Mouse (Mus musculus) layer of hippocampus, adult 2 months (tissue): ENCODE measurements at regions not wholly inside any gene's neighbourhood (a gene's known extent, or its start where the extent isn't known, plus 50 kb on each side); places are given as distances from the start of the nearest gene placed in this dataset.
"Not testable (repeated sequence)": the region's sequence is repeated elsewhere in the genome, so short reads cannot be mapped to it uniquely, and the experiment has no call there.

Experiments used
- DNase-seq, 2 experiments: peaks; one replicate each; pipeline ENCODE4 v3.0.0; 2022; ENCODE audit warnings: low spot score in 2 of 2
- H3K27ac ChIP-seq: fragments of 200-600 bp; 2 replicates; pipeline ENCODE4 v1.8.1; 2022
- H3K4me3 ChIP-seq: fragments of 200-600 bp; 2 replicates; pipeline ENCODE4 v1.8.1; 2022; ENCODE audit warnings: mild to moderate bottlenecking
- CTCF ChIP-seq: fragments of 200-600 bp; conservative IDR thresholded peaks from 2 replicates; pipeline ENCODE4 v1.8.1; 2022; ENCODE audit warnings: antibody characterized with exemption, mild to moderate bottlenecking, moderate library complexity

DNA sequence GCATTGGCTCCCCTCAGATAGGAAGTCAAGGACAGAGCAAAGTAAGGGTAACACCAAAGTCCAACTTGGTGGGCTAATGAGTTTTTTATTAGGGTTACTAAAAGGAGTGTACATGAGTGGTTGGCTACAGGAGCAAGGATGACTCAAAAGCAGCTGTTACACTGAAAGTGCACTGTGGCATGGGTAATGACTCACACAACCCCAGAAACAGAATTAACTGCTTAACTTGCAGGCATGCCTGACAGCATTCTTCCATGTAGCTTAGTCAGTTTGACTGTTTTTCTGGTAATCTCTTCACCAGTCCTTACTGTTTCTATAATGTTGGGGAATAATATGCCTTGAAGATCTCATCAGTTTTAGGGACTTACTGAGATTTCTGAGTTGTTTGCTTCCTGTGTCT, 435.1 kb upstream of the Cwc22 start:
- Histone ChIP-seq H3K27ac (no peak overlapping the region), H3K4me3 (no peak overlapping the region)

DNA sequence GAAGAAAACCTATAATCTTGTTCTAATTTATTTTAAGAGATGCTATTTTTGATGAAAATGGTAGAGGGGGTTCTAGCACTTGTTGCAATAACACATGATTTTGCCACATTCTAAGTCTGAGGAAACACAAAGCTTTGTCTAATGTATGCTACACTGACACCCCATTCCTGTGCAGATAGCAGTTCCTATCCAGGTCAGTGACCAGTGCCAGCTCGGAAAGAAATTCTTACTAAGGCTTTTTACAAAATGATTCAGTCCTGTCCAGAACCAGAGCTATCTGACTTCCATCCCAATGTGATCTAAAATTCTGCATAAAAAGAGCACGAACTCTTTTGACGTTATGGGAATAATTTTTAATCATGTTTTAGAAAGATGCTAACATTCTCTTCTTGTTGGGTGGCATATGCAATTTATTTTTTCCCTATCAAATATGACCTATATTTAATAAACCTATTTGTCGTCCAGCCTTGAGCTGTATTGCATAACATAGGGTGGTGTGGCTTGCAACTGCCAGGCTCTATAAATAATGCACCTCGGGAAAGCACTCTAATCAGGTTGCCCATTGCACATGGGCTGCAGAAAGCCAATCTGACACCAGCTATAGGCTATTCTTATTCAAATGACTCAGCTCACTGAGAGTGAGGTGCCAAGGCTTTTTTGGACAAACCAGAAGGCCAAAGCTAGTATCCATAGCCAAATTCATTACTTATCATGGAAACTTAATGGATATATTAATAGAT, 385.7 kb upstream of the Cwc22 start:
- no peak for TF ChIP-seq CTCF
- Histone ChIP-seq H3K4me3 (no peak overlapping the region), H3K27ac (no peak overlapping the region)
- DNase-seq = no peak

More for the DNA sequence above, 435.1 kb upstream of the Cwc22 start:
- no peak for DNase-seq
- no peak for TF ChIP-seq CTCF

DNA sequence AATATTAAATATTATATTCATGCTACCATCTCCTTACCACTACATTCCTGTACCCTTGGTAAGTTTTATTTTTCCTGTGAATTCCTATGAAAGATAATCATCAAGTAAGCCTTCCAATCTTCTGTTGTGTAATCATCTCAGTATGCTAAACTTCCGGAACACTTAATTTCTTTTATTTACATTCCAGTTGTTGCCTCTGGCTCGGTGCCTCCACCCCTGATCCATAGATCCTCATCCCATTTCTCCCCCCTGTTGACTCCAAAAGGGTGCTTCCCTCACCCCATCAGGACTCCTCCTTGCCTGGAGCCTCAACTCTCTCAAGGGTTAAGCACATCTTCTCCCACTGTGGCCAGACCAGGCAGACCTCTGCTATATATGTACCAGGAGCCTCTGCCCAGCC, 379.9 kb upstream of the Cwc22 start:
- TF ChIP-seq CTCF = no peak
- H3K27ac ChIP-seq = no peak overlapping the region
- no peak for DNase-seq
- H3K4me3 ChIP-seq = no peak overlapping the region

DNA sequence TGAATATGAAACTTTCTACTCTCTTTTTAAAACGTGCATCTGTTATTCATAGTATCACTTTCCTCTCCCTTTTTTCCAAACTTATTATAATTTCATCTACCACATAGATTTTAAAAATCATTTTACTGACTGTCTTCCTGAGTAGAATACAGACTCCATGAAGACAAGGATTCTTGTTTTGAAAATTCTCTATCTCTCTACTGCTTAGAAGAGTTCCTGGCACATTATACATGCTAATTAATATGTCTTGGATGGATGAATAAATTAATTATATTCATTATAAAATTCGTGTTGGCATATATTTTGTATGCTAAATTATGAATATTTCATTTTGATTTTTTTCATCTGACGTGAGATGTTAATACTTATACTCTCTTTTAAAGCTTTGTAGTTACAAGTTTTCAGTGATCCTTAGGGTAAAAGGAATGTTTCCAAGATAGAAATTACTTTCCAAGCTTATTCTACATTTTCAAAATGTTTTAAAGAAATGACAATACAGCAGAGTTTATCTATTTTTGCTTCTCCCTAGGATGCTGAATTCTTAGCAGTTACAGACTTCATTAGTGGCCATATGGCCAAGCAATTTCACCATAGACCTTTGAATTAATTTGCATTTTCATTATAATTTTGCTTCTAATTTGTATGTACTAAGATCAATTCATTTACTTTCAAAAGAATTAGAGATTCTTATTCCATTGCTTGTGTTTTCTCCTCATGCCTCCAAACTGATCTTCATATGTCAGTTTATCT, 376.2 kb upstream of the Cwc22 start:
- TF ChIP-seq CTCF = no peak
- Histone ChIP-seq H3K4me3 (no peak overlapping the region), H3K27ac (no peak overlapping the region)
- DNase-seq = no peak

DNA sequence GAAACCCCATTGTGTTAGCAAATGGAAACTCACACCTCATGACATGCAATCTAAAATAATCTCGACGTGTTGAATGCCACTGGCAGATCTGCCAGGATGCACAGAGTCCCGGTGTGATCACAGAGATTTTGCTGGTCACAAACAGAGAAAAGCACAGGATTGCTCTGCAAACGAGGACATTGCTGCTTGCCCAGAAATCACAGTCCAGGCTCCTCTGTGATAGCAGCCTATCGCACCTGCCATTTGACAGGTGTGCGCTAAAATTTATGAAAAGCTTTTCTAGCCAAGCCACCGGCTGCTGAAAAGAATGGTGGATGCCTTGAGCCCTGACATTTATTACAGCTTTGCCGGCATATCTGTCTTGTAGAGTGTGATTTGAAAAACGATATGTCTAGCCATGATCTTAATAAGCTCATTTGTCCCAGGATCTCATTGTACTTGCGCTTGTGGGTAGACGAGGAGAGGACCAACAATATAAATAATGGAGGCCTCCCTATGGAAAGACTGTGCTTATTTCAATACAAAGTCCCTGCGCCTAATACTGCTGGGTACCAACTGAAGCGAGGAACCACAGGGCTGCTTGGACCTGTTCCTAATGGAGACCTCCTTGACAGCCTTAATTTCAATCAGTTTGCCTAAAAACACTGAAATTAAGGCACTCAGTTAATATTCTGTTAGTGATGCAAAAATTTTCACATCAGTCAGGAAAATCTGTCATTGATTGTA, 365.8 kb upstream of the Cwc22 start:
- TF ChIP-seq CTCF = no peak
- no peak for DNase-seq
- Histone ChIP-seq H3K4me3 (no peak overlapping the region), H3K27ac (no peak overlapping the region)

DNA sequence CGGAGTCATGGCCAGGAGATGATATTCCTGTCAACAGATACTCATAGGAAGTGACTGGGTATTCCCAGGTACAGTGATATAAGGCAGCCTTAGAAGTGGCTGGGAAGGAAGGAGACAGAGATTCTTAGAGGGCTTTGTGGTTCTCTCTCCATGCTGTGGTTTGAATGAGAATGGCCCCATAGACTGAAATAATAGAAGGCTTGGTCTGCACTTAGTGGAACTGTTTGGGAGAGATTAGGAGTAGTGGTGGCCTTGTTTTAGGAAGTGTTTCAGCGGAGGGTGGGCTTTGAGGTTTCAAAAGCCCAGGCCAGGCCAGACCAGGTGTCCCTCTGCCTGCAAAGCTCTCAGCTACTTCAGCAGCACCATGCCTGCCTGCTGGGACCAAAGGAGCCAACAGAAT, 363.2 kb upstream of the Cwc22 start:
- TF ChIP-seq CTCF = no peak
- no peak overlapping the region for H3K27ac ChIP-seq

DNA sequence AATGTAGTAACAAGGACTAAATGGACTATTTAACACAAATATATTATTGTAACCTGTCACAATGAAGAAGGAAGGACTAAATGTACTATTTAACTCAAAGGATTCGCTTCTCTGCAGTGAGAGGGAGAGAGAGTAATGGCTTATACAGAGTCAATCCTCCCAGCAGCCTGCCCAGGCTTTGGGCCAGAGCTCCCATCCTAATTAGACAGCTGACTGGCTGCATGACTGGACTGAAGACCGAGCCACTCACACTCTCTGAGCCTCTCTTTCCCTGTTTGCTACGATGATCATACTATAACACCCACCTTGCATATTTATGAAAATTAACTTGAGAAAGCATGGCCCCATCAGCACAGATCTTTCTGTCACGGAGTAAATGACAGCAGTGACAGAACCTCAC, 360.7 kb upstream of the Cwc22 start:
- H3K4me3 ChIP-seq = no peak overlapping the region
- DNase-seq = no peak
- TF ChIP-seq CTCF = no peak
- H3K27ac ChIP-seq = no peak overlapping the region

More for the DNA sequence above, 363.2 kb upstream of the Cwc22 start:
- no peak overlapping the region for H3K4me3 ChIP-seq
- DNase-seq = no peak

DNA sequence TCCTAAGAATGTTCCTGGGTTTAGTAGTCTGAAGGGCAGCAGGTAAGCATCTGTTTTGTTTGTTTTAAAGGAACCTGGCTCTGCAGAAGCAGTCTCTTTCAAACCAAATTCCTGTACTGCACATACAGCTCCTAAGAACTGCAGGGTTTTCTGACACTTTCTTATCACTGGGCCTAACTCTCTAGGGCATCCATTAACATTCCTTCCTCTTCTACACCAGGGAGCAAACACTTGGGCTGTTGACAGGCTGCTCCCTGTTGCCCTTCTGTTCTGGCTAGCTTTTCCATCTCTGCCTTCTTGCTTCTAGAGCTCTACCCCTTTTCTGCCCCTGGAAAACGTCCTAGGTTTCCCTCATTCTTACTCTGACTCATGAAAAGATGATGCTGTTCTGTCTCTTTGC, 345.5 kb upstream of the Cwc22 start:
- no peak for DNase-seq
- TF ChIP-seq CTCF = no peak
- Histone ChIP-seq H3K4me3 (no peak overlapping the region), H3K27ac (no peak overlapping the region)

DNA sequence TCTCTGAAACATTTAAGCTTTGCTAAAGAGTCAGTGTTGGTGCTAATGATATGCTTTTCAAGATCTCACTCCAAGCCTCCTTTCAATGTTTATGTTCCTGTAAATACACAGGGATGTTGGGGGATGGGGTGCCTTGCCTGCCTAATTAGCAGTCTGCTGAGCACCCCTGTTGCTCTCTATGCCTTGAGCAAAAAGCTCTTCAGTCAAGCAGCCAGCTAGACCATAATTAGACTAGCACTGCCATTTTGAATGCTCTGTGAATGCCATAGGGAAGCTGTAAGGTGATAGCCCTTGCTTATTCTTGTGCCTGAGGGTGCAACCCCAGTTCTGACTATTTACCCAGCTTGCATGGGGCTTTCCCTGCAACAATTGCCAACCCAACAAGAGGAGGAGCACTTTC, 338.6 kb upstream of the Cwc22 start:
- TF ChIP-seq CTCF = no peak
- H3K4me3 ChIP-seq = no peak overlapping the region
- no peak overlapping the region for H3K27ac ChIP-seq
- DNase-seq = no peak

DNA sequence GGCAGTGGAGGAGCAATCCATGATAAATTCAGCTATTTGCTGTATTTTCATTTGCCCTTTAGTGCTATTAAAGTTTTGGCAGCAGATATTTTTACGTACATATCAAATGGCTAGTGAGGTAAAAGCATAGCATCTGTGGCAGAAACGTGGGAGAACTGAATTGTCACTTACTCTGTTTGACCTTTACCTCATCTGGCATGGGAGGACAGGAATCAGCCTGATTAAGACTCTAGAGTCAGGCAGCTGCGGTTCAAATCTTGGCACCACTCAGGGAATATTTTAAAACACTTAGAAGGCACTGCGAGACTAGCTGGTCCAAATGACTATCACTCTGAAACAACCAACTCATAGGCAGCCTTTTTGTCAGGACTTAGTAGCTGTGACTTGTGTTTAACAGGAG, 337.4 kb upstream of the Cwc22 start:
- TF ChIP-seq CTCF = no peak
- Histone ChIP-seq H3K27ac (no peak overlapping the region), H3K4me3 (no peak overlapping the region)
- DNase-seq = no peak

DNA sequence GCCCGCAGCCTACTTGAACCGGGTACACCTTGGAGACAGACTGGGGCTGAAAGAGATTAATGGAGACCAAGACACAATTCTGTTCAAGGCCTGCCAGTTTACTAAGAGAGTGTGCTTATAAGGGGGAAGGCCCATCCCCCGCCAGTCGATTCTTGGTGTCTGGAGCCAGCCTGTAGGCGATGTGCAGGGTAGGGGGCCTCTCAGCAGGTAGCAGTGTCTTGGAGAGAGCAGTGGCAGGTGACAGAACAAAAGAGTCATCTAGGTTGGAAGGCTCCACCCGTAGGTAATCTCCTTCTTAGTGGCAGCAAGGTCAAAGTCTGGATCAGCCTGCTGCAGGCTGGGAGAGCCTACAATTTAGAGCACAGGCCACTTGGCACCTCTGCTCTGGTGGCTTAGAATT, 335.7 kb upstream of the Cwc22 start:
- not testable (repeated sequence) for DNase-seq

DNA sequence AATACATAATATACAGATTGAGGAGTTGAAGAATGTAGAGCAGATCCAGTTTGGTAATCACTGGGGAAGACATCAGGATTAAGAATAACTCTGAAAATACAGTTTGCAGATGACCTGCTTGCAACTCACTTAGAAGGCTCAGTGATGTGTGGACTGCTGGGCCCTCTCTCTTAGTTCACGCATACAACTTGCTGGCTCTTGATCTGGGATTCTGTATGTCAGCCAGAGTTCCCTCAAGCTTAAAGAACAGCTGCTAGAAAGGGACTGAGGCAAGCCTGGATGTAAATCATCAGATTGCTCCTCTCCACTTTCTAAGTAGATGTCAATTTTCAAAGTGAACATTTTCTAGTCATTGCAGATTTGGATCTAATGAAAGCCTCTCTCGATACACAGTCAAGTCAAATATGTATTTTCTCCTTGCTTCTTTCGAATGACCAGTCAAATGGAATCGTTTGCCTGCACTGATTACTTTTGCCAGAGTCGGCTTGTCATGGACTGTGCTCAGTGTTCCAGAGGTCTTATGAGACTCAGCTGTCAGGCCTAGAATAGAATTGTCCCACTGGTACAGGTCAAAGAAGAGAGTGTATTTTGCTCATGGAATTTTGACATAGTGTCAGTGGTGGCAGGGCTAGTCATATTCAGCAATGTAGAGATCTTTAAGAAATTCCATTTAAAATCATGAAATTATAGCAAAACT, 334.2 kb upstream of the Cwc22 start:
- DNase-seq = no peak
- TF ChIP-seq CTCF = no peak

More for the DNA sequence above, 335.7 kb upstream of the Cwc22 start:
- not testable (repeated sequence) for H3K27ac ChIP-seq, H3K4me3 ChIP-seq

DNA sequence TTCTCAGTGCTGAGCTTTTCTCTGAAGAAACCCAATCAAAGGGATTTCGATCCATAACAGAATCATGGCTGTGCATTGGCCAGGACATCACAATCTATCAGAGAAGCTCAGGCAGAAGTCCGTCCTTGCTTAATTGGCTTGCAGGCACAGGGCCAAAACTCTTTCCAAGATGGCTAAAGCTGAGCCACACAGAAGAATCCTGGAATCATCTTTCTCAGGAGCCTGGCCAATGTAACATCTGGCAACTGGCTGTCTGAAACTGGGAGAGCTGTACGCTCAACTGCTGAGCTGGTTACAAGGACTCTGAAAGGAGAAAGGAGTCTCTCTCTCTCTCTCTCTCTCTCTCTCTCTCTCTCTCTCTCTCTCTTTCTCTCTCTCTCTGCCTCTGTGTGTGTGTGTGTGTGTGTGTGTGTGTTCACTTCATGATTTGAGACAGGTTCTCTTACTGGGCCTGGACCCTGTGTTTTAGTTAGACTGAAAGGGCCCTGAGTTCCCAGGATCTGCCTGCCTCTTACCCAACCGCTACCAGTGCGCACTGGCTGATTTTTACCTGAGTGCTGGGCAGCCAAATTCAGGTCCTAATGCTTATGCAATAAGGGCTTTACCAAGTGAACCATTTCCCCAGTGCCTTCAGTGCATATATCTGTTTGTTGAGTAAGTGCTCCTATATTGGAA, 333.3 kb upstream of the Cwc22 start:
- no peak for TF ChIP-seq CTCF
- H3K27ac ChIP-seq = no peak overlapping the region
- no peak for DNase-seq
- H3K4me3 ChIP-seq = no peak overlapping the region

More for the DNA sequence above, 334.2 kb upstream of the Cwc22 start:
- Histone ChIP-seq H3K4me3 (no peak overlapping the region), H3K27ac (no peak overlapping the region)
